Comparison of ENCODE assay signal across 7 mouse cellular contexts in genomic region chr11:117266906-117267721, GRCm38 (mm10).
DNase-seq lines count a peak whose midpoint lies in the region; ATAC-seq and TF ChIP-seq lines count a peak whose summit lies in the region.

No protein-coding gene starts in this region.

- H3K4me2 ChIP-seq in forebrain, embryonic 12.5 days, result peak overlapping the region; percentile 81
- peak overlapping the region; percentile 83 for H3K4me2 ChIP-seq in hindbrain, embryonic 12.5 days (replicated peaks)
- H3K4me2 ChIP-seq in liver, embryonic 11.5 days, result peak overlapping the region; percentile 71
- H3K4me2 ChIP-seq in myocyte (ENCODE audit: low read depth), result peak overlapping the region; percentile 97

- WGBS in forebrain, embryonic 12.5 days, result under 1% methylated on average over 37 of the region's 37 CpGs
- WGBS in hindbrain, embryonic 12.5 days, result 0% methylated on average over 37 of the region's 37 CpGs
- under 1% methylated on average over 37 of the region's 37 CpGs for WGBS in liver, embryonic 11.5 days

- no peaks in the 10 kb centered on the region for H3K9me3 ChIP-seq in forebrain, embryonic 12.5 days
- H3K9me3 ChIP-seq in hindbrain, embryonic 12.5 days (replicated peaks), result no peaks in the 10 kb centered on the region
- H3K9me3 ChIP-seq in liver, embryonic 11.5 days (ENCODE audit: control insufficient read depth, low read length), result no peaks in the 10 kb centered on the region

- peak overlapping the region; percentile 85 for H3ac ChIP-seq in myocyte (ENCODE audit: control insufficient read depth, insufficient read length)

- H3K79me2 ChIP-seq in myocyte (ENCODE audit: control insufficient read depth, insufficient read depth), result peaks cover 74% of the 10 kb centered on the region

- H3K27me3 ChIP-seq in forebrain, embryonic 12.5 days, result 0 out of 2 replicates have a peak, but pooled peaks cover 7% of the 10 kb centered on the region
- no peaks in the 10 kb centered on the region for H3K27me3 ChIP-seq in hindbrain, embryonic 12.5 days
- H3K27me3 ChIP-seq in liver, embryonic 11.5 days (replicated peaks; ENCODE audit: control insufficient read depth, insufficient read depth, low read length), result peaks cover 23% of the 10 kb centered on the region
- H3K27me3 ChIP-seq in myocyte (ENCODE audit: control insufficient read depth, insufficient read depth, insufficient read length), result no peaks in the 10 kb centered on the region

- H3K36me3 ChIP-seq in forebrain, embryonic 12.5 days (replicated peaks), result no peaks in the 10 kb centered on the region
- no peaks in the 10 kb centered on the region for H3K36me3 ChIP-seq in hindbrain, embryonic 12.5 days
- H3K36me3 ChIP-seq in liver, embryonic 11.5 days (ENCODE audit: control insufficient read depth, insufficient read depth, low read length), result no peaks in the 10 kb centered on the region
- no peaks in the 10 kb centered on the region for H3K36me3 ChIP-seq in myocyte (ENCODE audit: control insufficient read depth, insufficient read depth)

- peaks cover 67% of the 10 kb centered on the region for H3K4me1 ChIP-seq in forebrain, embryonic 12.5 days
- peaks cover 72% of the 10 kb centered on the region for H3K4me1 ChIP-seq in hindbrain, embryonic 12.5 days
- peaks cover 35% of the 10 kb centered on the region for H3K4me1 ChIP-seq in liver, embryonic 11.5 days (replicated peaks; ENCODE audit: control insufficient read depth, insufficient read depth, low read length)

- H3K4me3 ChIP-seq in forebrain, embryonic 12.5 days (replicated peaks), result peak overlapping the region; percentile 67
- H3K4me3 ChIP-seq in hindbrain, embryonic 12.5 days, result peak overlapping the region; percentile 61
- peak overlapping the region; percentile 59 for H3K4me3 ChIP-seq in liver, embryonic 11.5 days (ENCODE audit: low read depth, low read length)
- peak overlapping the region; percentile 77 for H3K4me3 ChIP-seq in myocyte

- TF ChIP-seq POLR2A in myocyte (IDR thresholded peaks at IDR 0.05; ENCODE audit: insufficient read length, low read depth), result peak; percentile 48

- peak; percentile 5 for ATAC-seq in CD4-positive, CD25-positive, alpha-beta regulatory T cell, adult 4 months
- peak; percentile 83 for ATAC-seq in forebrain, embryonic 12.5 days (ENCODE audit: low FRiP score)
- peak; percentile 69 for ATAC-seq in hindbrain, embryonic 12.5 days (ENCODE audit: low FRiP score)
- ATAC-seq in liver, embryonic 11.5 days (replicated peaks; ENCODE audit: low FRiP score), result peak; percentile 38; the same call in 1 of the 2 replicates

- H3K27ac ChIP-seq in forebrain, embryonic 12.5 days, result peak overlapping the region; percentile 80
- H3K27ac ChIP-seq in hindbrain, embryonic 12.5 days, result peak overlapping the region; percentile 77
- peak overlapping the region; percentile 71 for H3K27ac ChIP-seq in liver, embryonic 11.5 days (ENCODE audit: low read depth, low read length)

- peak; percentile 34 for DNase-seq in T-cell, adult 2 months (ENCODE audit: low spot score)
- DNase-seq in liver, embryonic 11.5 days (ENCODE audit: low spot score), result peak; percentile 66
- DNase-seq in thymus, postnatal 36 days, result peak; percentile 78 to 87

- H3K9ac ChIP-seq in forebrain, embryonic 12.5 days, result peak overlapping the region; percentile 75
- H3K9ac ChIP-seq in hindbrain, embryonic 12.5 days, result peak overlapping the region; percentile 75
- peak overlapping the region; percentile 53 for H3K9ac ChIP-seq in liver, embryonic 11.5 days (ENCODE audit: low read depth, low read length)

TF ChIP-seq in myocyte, 11 proteins besides CTCF, POLR2A, EP300 and RAD21:
- TF ChIP-seq TCF3 (IDR thresholded peaks at IDR 0.05; ENCODE audit: insufficient read length, low read depth) (no peak), POLR2AphosphoS2 (IDR thresholded peaks at IDR 0.05; ENCODE audit: insufficient read length, low read depth) (peak; percentile 32)
TF ChIP-seq in myocyte: peak in this region for 1.

Comparison
In these comparisons a context has a peak if more than half of its experiments do, and no peak if none do; other contexts are left out.
1. Peak in every context shown above with its lines: DNase-seq, ATAC-seq, H3K4me3 ChIP-seq and H3K27ac ChIP-seq.
2. ATAC-seq: peak in every context shown above with its lines; median percentile 83 in forebrain, embryonic 12.5 days; 69 in hindbrain, embryonic 12.5 days; 38 in liver, embryonic 11.5 days; 5 in CD4-positive, CD25-positive, alpha-beta regulatory T cell, adult 4 months.